Mouse (Mus musculus) myocyte (in vitro differentiated cells): ENCODE data around the gene Psmb6.

ENCODE experiments used
- POLR2A ChIP-seq: IDR thresholded peaks from one replicate; pipeline ENCODE4 v1.6.1; 2011; ENCODE audit warnings: low read depth, mild to moderate bottlenecking, control low read depth, moderate library complexity; ENCODE audit not compliant: insufficient read length
- TCF12 ChIP-seq: IDR thresholded peaks from one replicate; pipeline ENCODE4 v1.6.1; 2011; ENCODE audit warnings: mild to moderate bottlenecking, control low read depth; ENCODE audit not compliant: poor library complexity, insufficient read depth, severe bottlenecking

DNA sequence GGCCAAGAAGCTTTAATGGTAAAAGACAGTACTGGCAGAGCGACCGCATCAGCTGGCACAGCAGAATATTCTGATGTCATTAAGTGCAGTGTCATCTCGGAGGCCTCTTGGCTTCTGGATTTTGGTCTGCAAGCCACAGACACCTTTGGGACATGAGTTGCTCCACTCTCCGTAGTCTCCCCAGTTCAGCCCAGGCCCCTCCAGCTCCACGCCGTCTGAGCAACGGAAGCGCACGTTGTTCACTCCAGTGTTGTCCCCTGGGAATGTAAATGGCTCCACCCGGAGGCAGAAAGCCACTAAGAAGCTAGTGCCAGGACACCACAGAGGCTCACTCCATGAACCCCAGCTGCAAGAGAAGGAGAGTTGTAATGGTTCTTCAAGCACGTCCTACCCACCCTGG, 11.6 kb upstream of the Psmb6 start:
- no peak for TF ChIP-seq POLR2A
- TF ChIP-seq TCF12 = no peak
